Mouse (Mus musculus) gonadal fat pad, adult 2 months (tissue): ENCODE results near the gene Jam2. TPM values are rescaled to one million over a fixed set of nuclear protein-coding genes. Genes with fewer than 3 reads are reported as not detected.
A peak's percentile ranks its signal among the peaks of the same experiment; 100 is the strongest.

Source experiments
- DNase-seq: peaks from one replicate; pipeline ENCODE4 v3.0.0-alpha.2; 2012; ENCODE audit warnings: low read depth
- polyA plus RNA-seq: library from polyadenylated mRNA; depleted of rRNA; stranded (reverse); fragments of >200 nt; gene quantifications from 2 replicates; pipeline ENCODE4 v1.2.3, GENCODE M21; 2012

The Jam2 gene
- polyA plus RNA-seq, 1 experiment: 17.3 TPM

DNA sequence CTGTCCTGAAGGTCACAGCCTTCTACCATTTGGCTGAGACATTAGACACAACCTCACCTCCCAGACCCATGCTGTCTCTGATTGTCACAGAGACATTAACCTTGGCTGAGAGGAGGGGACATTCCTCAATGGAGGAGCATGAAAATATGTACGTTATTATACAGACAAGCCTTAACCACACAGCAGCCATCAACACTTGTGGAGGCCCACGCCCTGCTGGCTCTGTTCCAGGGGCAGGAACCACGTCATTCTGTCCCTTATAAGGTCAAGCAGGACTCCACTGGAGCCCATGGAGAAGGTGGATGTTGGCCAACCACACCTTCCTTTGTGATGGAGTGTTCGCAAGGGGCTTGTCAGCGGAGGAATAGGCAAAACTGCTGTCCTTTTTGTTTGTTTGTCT lies 5.8 kb downstream of the Jam2 start:
- DNase-seq: no peak

DNA sequence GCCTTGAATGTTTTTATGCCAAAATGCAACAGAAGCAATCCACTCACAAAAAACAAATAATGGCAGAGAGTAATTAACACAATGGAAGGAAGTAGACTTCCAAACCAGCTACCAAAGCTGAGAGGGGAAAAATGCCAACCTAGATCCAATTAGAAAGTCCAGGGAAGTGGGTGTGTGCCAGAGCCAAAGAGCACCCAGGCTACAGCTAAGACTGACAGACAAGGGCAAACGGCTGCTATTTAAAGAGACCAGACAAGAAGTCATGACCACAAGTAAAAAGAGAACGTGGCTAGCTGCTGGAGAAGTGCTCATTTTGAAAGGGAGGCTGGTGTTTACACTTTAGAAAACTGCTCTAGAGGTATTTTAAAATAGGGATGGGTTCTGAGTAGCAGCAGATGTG lies 9.4 kb downstream of the Jam2 start:
- DNase-seq: no peak

DNA sequence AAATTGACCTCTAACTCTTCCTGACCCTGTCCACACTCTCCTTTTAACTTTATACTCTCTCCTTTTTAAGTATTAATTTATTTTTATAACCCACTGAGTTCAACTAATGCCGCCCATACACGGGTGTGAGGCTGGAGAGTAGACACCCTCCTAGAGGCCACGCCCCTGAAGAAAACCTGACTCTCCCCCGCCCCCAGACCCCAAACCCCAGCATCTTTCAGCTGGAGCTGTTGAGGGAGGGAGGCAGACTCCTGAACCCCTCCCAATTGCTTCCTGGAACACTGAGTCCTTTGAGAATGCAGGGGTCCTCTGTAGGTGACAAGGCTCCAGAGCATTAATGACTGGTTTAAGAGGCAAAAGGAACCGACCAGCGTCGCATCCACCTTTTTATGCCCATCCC lies 11.0 kb downstream of the Jam2 start:
- no peak for DNase-seq

DNA sequence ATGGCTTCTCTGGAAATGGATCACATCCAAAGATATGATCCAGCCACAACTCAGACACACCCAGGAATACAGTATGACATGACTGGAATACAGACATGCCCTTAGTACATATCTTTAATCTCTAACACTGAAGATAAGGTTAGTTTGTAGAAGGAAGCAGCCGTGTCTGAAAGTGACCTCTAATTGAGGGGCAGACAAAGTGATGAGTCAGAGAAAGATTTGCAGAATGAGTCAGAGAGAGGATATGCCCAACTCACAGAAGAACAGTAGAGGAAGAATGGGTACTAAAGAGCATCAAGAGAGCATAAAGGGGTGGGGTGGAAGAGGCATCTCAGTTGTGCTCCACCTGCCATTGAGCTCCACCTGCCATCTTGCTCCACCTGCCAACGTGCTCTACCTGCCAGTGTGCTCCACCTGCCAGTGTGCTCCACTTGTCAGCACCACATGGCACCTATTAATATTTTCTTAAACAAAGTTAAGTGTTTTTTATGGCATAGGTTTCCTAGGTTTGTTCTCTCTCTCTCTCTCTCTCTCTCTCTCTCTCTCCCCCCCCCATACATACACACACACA lies 16.8 kb downstream of the Jam2 start:
- no peak for DNase-seq

DNA sequence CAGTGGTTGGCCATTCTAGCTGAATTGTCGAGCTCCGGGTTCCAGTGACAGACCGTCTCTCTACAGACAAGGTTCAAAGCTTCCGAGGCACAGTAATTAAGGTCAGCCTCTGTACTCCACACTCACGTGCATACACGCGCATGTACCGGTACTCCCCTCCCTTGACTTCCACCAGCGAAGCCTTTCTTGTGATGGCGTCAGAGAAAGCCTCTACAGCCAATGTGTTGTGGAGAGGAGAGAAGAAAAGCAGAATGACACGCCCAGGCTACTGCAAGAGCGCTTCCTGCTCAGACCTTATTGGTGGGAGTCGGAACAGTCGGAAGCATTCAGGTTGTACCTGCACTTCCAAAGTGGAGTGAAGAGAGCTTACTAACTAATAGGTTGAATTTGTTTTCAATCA lies 19.5 kb downstream of the Jam2 start:
- DNase-seq: no peak

DNA sequence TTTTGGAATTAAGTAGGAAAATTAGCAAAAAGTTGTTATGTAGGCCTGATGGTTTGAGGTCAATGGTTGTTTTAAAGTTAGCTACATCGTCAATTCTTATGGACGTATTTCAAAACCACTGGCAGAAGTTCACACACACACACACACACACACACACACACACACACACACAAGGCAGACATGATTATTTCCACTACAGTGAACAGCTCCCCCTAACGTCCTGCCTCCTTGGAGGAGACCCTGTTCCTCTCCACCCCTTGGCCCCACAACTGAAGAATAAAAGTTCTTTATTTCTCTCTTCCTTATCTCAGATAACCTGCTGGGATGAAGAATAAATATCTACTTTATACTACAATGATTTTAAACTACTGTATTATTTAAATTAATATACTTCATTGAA lies 21.4 kb downstream of the Jam2 start:
- DNase-seq: no peak

DNA sequence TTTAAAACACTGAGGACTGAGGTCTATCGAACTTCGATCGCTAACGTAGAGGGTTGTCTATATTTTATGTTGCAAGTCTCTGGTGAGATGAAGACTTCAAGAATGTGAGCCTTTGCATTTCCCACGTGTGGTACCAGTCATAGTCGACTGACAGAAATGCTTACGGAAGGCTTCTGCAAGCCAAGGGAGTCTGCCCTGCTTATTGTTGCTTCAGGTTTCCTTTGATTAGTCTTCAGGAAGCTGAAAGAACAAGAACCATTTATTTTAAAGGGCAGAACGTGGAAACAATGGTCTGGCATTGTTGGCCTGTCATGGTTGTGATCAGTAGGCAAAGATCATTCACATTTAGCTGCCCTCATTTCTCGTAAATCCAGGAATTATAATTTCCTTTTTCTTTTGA lies 22.8 kb downstream of the Jam2 start:
- DNase-seq: no peak

DNA sequence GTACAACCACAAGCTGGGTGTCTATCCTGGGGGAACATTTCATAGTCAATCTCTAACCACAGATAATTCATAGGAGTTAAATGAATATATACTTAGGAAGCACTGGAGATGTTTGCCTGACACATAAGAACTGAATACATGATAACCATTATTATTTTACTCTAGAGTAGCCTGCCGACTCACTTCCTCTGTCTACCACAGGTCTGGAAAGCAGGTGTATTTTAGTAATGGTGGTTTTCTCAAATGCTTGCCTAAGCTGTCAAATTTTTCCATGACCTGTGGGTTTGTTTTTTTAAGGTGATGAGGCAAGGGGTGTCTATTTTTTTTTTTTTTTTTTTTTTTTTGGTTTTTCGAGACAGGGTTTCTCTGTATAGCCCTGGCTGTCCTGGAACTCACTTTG lies 26.1 kb downstream of the Jam2 start:
- DNase-seq: no peak

DNA sequence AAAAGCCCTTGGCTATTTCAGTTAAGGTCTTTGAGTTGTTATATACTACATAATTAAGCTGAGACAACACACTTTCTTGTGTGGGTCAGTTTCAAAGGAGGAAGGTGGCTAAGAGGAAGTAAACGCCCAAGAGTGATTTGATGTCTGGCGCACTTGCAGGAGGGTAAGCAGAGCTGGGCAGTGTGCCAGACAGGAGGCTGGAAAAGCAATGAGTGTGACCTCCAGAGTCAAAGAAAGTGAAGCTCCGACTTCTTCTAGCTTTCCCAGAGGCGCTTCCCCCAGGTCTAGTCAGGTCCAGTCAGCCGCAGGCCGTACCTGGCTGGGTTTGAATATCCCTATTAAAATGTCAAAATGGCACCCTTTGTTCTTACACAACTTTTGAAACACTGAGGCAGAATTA lies 28.3 kb downstream of the Jam2 start:
- no peak for DNase-seq

DNA sequence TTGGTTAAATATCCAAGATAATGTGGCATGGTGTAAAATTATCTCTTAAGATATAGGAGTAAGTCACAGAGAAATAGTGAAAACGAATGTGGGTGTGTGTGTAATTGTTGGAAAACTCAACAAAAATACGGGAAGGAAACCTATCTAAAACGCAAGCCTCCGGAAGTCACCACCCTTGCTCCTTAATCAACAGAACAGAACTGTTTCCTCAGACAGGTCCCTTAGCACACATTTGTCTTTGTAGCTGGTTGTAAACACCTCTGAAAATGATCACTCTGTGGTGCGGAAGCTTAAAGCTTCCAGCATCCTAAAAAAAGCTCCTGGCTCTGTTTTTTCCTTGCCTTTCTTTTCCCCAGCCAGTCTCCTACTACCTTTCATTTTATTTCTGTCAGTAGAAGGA lies 30.9 kb downstream of the Jam2 start:
- no peak for DNase-seq

DNA sequence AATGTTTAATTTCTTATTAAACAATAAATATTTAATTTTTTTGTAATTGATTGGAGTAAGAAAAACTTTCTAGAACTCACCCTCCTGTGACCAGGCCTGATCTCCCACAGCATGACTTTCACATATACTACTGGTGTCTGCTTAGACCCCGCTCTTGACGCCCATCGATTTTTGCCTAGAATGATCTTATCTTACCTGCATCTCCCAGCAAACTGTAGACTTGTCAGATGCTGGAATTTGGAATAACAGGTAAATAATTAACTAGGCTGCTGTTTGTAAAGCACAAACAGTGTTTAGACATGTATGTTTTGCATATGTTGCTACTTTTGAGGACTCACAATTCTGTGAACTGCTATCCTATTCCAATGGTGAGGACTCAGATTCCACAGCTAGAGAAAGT lies 32.3 kb downstream of the Jam2 start:
- no peak for DNase-seq

DNA sequence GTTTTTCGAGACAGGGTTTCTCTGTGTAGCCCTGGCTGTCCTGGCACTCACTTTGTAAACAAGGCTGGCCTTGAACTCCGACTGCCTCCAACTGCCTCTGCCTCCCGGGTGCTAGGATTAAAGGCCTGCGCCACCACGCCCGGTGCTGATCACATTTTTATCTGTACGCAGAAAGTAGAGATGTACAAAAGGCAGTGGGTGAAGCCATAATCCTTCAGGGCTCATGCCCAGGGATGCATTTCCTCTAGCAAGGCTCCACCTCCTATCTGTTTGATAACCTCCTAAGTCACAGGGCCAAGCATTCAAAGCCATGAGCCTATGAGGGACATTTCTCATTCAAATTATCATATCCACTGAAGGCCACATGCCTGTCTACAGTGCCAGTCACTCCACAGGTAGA lies 34.0 kb downstream of the Jam2 start:
- DNase-seq: no peak

DNA sequence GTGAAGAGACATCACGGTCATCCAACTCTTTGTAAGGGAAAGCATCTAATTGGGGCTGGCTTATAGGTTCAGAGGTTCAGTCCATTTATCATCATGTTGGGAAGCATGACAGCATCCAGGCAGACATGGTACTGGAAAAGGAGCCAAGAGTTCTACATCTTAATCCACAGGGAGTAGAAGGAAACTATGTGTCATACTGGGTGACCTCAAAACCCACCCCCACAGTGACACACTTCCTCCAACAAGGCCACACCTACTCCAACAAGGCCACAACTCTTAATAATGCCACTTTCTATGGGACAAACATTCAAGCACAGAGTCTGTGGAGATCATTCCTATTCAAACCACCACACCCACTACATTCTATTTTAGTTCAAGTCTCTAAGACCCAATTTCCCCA lies 36.3 kb downstream of the Jam2 start:
- DNase-seq: no peak

DNA sequence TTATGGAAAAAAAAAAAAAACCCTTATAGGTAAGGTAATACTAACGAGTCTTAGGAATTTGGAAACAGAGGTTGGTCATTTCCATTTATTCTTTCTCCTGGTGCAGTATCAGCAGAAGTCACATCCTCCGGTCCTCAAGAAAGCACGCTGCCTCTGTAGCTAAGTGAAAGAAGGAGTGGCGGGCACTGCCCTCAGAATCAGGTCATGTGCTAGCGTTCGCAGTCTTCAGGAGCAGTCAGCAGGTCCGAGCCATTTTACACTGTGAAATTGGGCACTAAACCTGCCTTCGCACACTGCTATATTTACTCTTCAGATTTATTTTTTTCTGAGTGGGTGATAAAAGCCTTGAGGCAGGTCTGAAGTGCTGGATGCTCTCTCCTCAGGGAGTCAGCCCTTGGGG lies 39.9 kb downstream of the Jam2 start:
- DNase-seq: no peak

DNA sequence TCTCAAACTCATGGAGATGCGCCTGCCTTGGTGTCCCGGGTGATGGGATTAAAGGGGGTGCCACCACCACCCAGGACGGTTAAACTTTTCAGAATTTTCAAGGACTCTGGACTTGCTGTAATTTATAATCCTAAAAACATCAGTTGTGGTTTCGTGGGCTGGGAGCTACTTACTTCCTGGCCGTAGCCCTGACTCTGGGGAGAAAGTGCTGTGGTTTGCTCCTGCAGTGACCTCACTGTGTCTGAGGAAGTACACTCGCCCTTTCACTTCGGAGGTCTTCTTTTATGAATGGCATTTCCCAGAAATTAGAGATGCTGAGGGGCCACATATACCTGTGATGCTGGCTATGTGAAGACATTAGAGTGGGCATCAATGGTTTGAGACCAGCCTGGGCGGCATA lies 40.6 kb downstream of the Jam2 start:
- no peak for DNase-seq

DNA sequence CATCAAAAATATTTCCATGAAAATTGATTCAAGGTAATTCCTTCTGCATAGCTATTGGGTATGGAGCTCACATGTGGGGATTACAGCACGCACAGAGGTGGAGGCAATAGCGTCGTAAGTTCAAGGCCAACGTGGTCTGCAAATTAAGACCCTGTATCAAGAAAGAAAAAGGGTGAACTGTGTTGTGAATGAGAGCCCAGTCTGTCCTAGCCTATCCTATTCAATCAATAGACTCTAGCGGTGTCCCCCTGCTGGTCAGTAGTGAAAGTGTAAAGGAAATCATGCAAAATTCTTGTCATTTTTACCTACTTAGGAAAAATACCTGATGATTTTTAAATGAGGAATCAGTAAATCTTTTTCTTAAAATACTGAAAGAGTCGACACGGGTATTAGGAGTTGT lies 43.5 kb downstream of the Jam2 start:
- DNase-seq: no peak

DNA sequence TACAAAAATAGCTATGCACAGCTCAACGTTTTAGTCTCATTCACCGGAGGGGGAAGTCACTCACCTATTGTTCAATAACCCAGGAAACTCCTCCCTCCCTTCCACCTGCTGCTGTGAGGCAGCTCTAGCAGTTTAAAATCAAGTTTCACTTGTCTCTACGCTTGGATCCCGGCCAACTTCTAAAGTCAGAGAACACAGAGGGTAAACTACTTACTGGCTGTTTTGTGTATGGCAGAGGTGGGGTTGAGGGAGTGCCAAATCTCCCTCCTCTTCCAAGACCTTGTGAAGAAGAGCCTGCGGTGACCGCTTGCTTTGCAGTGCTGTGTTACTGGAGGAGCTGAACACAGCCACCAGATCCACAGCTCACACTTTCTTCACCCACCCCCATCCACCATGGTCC lies 51.1 kb downstream of the Jam2 start:
- DNase-seq: no peak

DNA sequence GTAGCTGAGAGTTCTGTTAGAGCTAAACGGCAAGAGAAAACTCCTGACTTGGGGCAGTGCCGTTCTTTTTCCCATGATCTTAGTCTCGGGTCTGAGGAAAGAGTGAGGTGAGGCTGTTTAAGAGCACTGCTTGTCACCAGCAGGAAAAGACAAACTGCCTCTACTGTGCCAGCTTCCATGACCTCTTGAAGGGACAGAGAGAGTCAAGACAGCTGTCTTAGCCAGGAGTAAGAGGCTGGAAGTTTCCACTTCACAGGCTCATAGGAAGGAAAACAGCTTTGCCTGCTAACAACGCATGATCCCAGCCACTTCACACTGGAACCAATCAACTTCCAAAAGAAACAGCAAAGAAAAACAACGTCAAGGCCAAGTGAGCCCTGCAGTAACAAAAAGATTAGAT lies 57.8 kb downstream of the Jam2 start:
- DNase-seq: no peak

DNA sequence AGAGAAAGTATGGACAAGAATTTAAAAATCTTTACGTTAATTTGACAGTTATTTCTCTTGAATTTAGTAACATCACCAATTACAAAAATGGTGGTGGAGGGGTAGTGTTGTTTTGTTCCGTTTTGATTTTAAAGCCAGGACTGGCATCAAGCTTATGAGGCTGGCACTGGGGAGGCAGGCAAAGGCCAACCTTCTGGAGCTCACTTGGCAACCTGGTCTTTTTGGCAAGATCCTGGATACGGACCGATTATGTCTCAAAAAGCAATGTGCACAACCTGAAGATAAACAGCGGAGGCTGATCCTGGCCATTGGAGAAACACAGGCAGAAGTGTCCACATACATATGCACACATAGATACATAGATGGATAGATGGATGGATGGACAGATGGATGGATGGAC lies 58.8 kb downstream of the Jam2 start:
- no peak for DNase-seq

DNA sequence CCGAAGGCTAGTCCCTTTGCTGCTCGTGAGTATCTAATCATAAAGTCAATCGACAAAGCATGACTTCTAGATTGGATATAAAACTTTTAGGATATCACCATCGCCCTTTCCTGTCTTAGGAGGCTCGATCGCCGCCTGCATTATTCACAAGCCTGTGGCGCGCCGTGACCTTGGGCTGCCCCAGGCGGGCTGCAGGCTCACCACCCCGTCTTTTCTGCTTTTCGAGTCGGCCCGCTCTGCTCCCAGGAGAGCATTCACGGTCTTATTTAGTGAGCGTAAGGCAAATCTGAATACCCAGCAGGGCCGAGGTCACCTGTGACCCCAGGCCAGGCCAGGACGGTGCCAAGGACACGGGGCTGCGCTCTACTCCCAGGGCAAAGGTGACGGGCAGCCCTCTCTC lies 60.4 kb downstream of the Jam2 start:
- no peak for DNase-seq

DNA sequence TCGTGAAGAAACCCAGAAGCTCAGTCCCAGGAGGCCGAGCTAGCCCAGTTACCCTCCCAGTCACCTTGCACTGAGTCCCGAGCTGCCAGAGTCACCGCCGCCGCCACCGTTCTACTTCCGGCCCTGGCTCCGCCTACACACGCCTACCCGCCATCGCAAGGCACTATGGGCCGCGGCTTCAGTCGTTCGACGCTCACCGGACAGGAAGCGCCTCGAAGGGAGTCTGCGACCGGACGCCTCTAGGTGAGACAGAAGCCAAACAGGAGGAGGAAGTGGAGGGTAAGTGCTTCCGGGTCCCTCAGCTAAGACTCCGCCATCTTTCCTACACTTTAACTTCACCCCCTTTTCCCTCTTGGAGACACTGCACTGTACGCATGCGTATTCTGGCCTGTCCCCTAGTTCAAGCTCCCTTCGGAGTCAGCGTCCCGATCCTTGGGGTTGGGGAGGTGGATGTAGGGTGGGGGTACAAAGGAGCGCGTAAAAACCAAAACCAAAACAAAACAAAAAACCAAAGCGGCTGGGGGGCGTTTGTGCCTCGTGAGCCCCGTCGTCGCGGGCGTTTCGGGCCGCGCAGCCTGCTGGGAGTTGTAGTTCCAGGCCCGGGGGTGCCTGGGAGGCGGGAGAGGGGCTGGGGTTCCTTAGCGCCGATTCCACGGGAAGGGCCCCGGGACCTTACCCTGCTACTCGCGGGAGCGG lies 61.0 kb downstream of the Jam2 start, which contains the start of gene Gabpa:
Gabpa (plus strand) TSS at position 181 of the 696 bp plus-strand sequence.
- peak; percentile 73 for DNase-seq

DNA sequence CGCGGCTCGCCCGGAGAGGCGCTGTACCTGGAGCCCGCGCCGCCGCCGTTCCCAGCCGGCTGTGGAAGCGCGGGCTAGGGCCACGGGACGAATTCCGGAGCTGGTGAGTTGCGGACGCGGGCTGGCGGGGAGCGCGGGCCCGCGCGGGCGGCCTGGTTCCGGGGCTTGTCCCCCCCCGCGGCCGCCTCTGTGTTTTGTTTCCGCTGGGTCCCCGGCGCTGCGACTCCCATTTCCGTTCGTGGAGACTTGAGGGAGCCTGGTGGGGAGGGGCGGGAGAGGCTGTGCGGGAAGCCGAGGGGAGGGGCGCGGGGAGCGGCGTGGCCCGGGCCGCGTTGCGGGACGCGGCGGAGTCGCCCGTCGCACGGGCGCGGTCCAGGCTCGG lies 61.5 kb downstream of the Jam2 start, which contains the start of gene Atp5j:
Atp5j (minus strand) TSS at position 185 of the 382 bp plus-strand sequence.
- no peak for DNase-seq

DNA sequence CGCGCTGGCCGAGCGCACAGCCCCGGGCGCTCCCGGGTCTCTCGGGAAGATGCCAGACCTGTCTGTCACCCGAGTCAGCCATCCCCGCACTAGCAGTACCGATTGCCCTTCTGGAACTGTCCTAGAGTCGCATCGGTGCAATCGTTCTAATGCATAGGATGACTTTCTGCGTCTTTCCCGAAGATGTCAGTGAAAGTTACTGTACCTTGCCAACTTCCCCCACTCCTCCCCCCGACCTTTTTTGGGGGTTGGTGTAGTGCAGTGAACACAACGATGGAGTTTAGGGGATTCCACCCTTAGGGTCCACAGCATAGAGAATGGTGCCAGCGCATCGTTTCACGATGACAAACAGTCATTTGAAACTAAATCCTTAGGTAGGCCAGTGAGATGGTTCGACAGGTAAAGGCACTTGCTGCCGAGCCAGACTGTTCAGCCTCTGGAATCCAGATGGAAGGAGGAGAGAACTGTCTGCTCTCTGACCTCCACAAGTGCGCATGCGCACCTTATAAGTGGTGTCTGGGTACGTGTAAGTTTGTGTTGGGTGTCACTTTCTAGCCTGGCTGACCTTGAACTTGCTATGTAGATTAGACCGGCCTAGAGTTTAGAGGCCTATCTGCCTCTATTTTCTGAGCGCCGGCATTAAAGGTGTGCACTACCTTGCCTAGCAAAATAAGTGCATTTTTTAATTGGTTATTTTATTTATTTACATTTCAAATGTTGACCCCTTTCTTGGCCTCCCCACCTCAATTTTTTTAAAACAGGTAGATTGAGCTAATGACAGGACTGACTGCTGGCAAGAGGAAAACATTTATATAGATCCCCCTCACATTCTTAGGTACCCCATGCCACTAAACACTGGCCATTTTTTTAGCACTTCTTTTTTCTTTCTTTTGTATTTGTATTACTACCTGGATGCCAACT lies 62.2 kb downstream of the Jam2 start:
- no peak for DNase-seq
